Mouse (Mus musculus) heart, postnatal 36 days (tissue): ENCODE measurements around the gene Lck. TPM values are rescaled to one million over a fixed set of nuclear protein-coding genes. Genes with fewer than 3 reads are reported as not detected.
A peak's percentile ranks its signal among the peaks of the same experiment; 100 is the strongest.
"Not testable (repeated sequence)": the region's sequence is repeated elsewhere in the genome, so short reads cannot be mapped to it uniquely, and the experiment has no call there.

Source experiments
- DNase-seq, 2 experiments: peaks; one replicate each; pipeline ENCODE4 v3.0.0; 2021 to 2022
- intact Hi-C: fragments of 180-260 bp; cut with DNase I; formaldehyde crosslinking; loops from one replicate; pipeline ENCODE4 v1.15.1; 2025
- total RNA-seq, 2 experiments: library from RNA; stranded (reverse); gene quantifications; 2 replicates each; pipeline ENCODE4 v1.2.3; 2021

Lck gene
- total RNA-seq, 2 experiments from 2014 or later, result 0.72 to 1.5 TPM

GRCm38 (mm10) chr4:129557256-129557808 is 16.1 kb downstream of the Lck start:
- intact Hi-C loops, result no loop called here
- no peak for DNase-seq

GRCm38 (mm10) chr4:129556532-129557223 is 16.8 kb downstream of the Lck start:
- DNase-seq, result peak; percentile 88 to 91
- intact Hi-C loops, result no loop called here

GRCm38 (mm10) chr4:129555862-129556531 is 17.4 kb downstream of the Lck start:
- intact Hi-C loops, result no loop called here
- peak in 1 of 2 experiments; percentile 15 for DNase-seq

- peak; percentile 31 to 52 for DNase-seq
- intact Hi-C loops, result no loop called here
Observed at GRCm38 (mm10) chr4:129555421-129555861, 18.0 kb downstream of the Lck start.

GRCm38 (mm10) chr4:129554512-129554911 is 18.9 kb downstream of the Lck start:
- DNase-seq, intact Hi-C loops: not testable (repeated sequence)

GRCm38 (mm10) chr4:129550295-129550694 is 23.1 kb downstream of the Lck start:
- no peak for DNase-seq
- intact Hi-C loops, result no loop called here

- intact Hi-C loops, result loop anchor here (2.0 to 5.0 kb wide), 2 partner anchors 38 to 59 kb away; no protein-coding TSS in a partner anchor
- peak in 1 of 2 experiments; percentile 41 for DNase-seq
Observed at GRCm38 (mm10) chr4:129549306-129549705, 24.1 kb downstream of the Lck start.

GRCm38 (mm10) chr4:129547631-129548030 is 25.8 kb downstream of the Lck start:
- intact Hi-C loops, result loop anchor here (2.0 to 5.0 kb wide), 2 partner anchors 40 to 61 kb away; no protein-coding TSS in a partner anchor
- DNase-seq, result not testable (repeated sequence)

GRCm38 (mm10) chr4:129544106-129544505 is 29.3 kb downstream of the Lck start:
- no peak for DNase-seq
- intact Hi-C loops, result no loop called here

- intact Hi-C loops, result loop anchor here (1.0 kb wide), 1 partner anchor 47 kb away; no protein-coding TSS in a partner anchor
- peak; percentile 96 to 97 for DNase-seq
Observed at GRCm38 (mm10) chr4:129542592-129543141, 30.8 kb downstream of the Lck start, which contains the start of gene Hdac1. TSS of gene Hdac1 (minus strand) at chr4:129542713.

GRCm38 (mm10) chr4:129541868-129542591 is 31.4 kb downstream of the Lck start:
- intact Hi-C loops, result loop anchor here (1.0 kb wide), 1 partner anchor 47 kb away; no protein-coding TSS in a partner anchor
- peak; percentile 18 to 24 for DNase-seq

GRCm38 (mm10) chr4:129540012-129540411 is 33.4 kb downstream of the Lck start:
- intact Hi-C loops, result no loop called here
- no peak for DNase-seq

GRCm38 (mm10) chr4:129528901-129529300 is 44.5 kb downstream of the Lck start:
- intact Hi-C loops, DNase-seq: not testable (repeated sequence)

GRCm38 (mm10) chr4:129525889-129526288 is 47.6 kb downstream of the Lck start:
- no peak for DNase-seq
- intact Hi-C loops, result no loop called here

- DNase-seq, result no peak
- intact Hi-C loops, result no loop called here
Observed at GRCm38 (mm10) chr4:129525338-129525737, 48.1 kb downstream of the Lck start.

GRCm38 (mm10) chr4:129518519-129518918 is 54.9 kb downstream of the Lck start:
- intact Hi-C loops, result no loop called here
- DNase-seq, result no peak

GRCm38 (mm10) chr4:129516925-129517324 is 56.5 kb downstream of the Lck start:
- intact Hi-C loops, result no loop called here
- DNase-seq, result no peak

GRCm38 (mm10) chr4:129514300-129514898 is 59.0 kb downstream of the Lck start:
- intact Hi-C loops, result loop anchor here (1.0 kb wide), 1 partner anchor 19 kb away; no protein-coding TSS in a partner anchor
- DNase-seq, result peak; percentile 67 to 71

- no peak for DNase-seq
- intact Hi-C loops, result loop anchor here (1.0 kb wide), 1 partner anchor 19 kb away; no protein-coding TSS in a partner anchor
Observed at GRCm38 (mm10) chr4:129513891-129514290, 59.5 kb downstream of the Lck start.
